8 mouse cellular contexts compared by ENCODE assay signal in genomic region chrX:136245521-136246071, GRCm38 (mm10). TPM values are rescaled to one million over a fixed set of nuclear protein-coding genes. Genes with fewer than 3 reads are reported as not detected.
DNase-seq lines count a peak whose midpoint lies in the region; ATAC-seq and TF ChIP-seq lines count a peak whose summit lies in the region.

No protein-coding gene starts in this region.

- H3K9ac ChIP-seq in heart, adult 2 months (ENCODE audit: low read depth, low read length) = peak overlapping the region; percentile 57
- H3K9ac ChIP-seq in lung, embryonic 16.5 days (ENCODE audit: low read length) = peak overlapping the region; percentile 79

- ATAC-seq in lung, embryonic 16.5 days (ENCODE audit: low read depth) = peak; percentile 76

- no peaks in the 10 kb centered on the region for H3K27me3 ChIP-seq in heart, adult 2 months (ENCODE audit: control insufficient read depth, insufficient read depth, low read length)
- H3K27me3 ChIP-seq in lung, embryonic 16.5 days (ENCODE audit: control insufficient read depth, insufficient read depth, low read depth, low read length) = no peaks in the 10 kb centered on the region

- no peaks in the 10 kb centered on the region for H3K79me2 ChIP-seq in heart, adult 2 months (replicated peaks; ENCODE audit: control insufficient read depth, insufficient read depth, low read length)

- no peak for TF ChIP-seq EP300 in heart, adult 2 months (IDR thresholded peaks at IDR 0.05; ENCODE audit: insufficient read depth, low read depth, low read length)

- H3K4me1 ChIP-seq in heart, adult 2 months (ENCODE audit: control insufficient read depth, insufficient read depth, low read length) = no peaks in the 10 kb centered on the region; the same call in 1 of the 2 replicates
- H3K4me1 ChIP-seq in lung, embryonic 16.5 days (replicated peaks; ENCODE audit: control insufficient read depth, insufficient read depth, low read length) = peaks cover 6% of the 10 kb centered on the region; the same call in 1 of the 2 replicates

- H3K9me3 ChIP-seq in lung, embryonic 16.5 days (ENCODE audit: control insufficient read depth, low read length) = no peaks in the 10 kb centered on the region

- peak overlapping the region; percentile 49 for H3K4me2 ChIP-seq in lung, embryonic 16.5 days (ENCODE audit: low read depth, low read length)

- H3K27ac ChIP-seq in heart, adult 2 months = peak overlapping the region; percentile 59
- peak overlapping the region; percentile 90 for H3K27ac ChIP-seq in lung, embryonic 16.5 days (ENCODE audit: low read length)

- 9% methylated on average over 12 of the region's 15 CpGs for WGBS in heart, adult 2 months
- WGBS in lung, embryonic 16.5 days = 20% methylated on average over 14 of the region's 15 CpGs

- H3K36me3 ChIP-seq in heart, adult 2 months (ENCODE audit: control insufficient read depth, insufficient read depth, low read length) = no peaks in the 10 kb centered on the region
- no peaks in the 10 kb centered on the region for H3K36me3 ChIP-seq in lung, embryonic 16.5 days (ENCODE audit: control insufficient read depth, insufficient read depth, low read length)

- H3K4me3 ChIP-seq in heart, adult 2 months = peak overlapping the region; percentile 57
- peak overlapping the region; percentile 67 for H3K4me3 ChIP-seq in lung, embryonic 16.5 days (ENCODE audit: low read length)

- peak; percentile 11 for DNase-seq in urinary bladder, postnatal 14 days (ENCODE audit: low spot score)
- DNase-seq in urinary bladder, postnatal 4 days (ENCODE audit: low spot score in 2 of 2) = no peak
- DNase-seq in cerebellum, adult 9-11 months = peak; percentile 38
- DNase-seq in heart, adult 2 months = peak; percentile 8 to 23
- peak; percentile 2 to 10 for DNase-seq in kidney, adult 8-10 months
- peak; percentile 56 for DNase-seq in retina, postnatal 1 day
- DNase-seq in frontal cortex, postnatal 14 days (ENCODE audit: low spot score in 2 of 2) = no peak

- no peak for TF ChIP-seq POLR2A in heart, adult 2 months (IDR thresholded peaks at IDR 0.05; ENCODE audit: insufficient read depth, low read depth, low read length)

- TF ChIP-seq CTCF in heart, adult 2 months (IDR thresholded peaks at IDR 0.05) = no peak

- intact Hi-C loops in heart, adult 2 months (cut with DNase I) = loop anchor here (10.0 kb wide), 1 partner anchor 1651 kb away; no protein-coding TSS in a partner anchor

RNA-seq across cellular contexts. Expression of gene Tceal9, which starts 0.7 kb away (rescaled TPM):
- total RNA-seq in heart, adult 2 months (2021) = 10 to 100 TPM; 22.6 to 25.6 TPM
- 6.3 and 17.8 TPM in 2 replicates for polyA plus RNA-seq in heart, adult 2 months (2012; rRNA removed)
- polyA plus RNA-seq in lung, embryonic 16.5 days (2015; fragmentation: Nextera tagmentation; extraction: Ambion mirVana) = 634 and 677 TPM in 2 replicates

RNA-seq across cellular contexts. Expression of gene Bex3, which starts 24.5 kb away (rescaled TPM):
- total RNA-seq in heart, adult 2 months (2021) = 1 to 10 TPM; 8.7 to 9.1 TPM
- polyA plus RNA-seq in heart, adult 2 months (2012; rRNA removed) = 8.6 and 13.8 TPM in 2 replicates
- polyA plus RNA-seq in lung, embryonic 16.5 days (2015; fragmentation: Nextera tagmentation; extraction: Ambion mirVana) = 412 and 444 TPM in 2 replicates

RNA-seq across cellular contexts. Expression of gene Bex1, which starts 30.3 kb away (rescaled TPM):
- 1 to 10 TPM; 1.8 to 3.7 TPM for total RNA-seq in heart, adult 2 months (2021)
- 2.0 and 2.4 TPM in 2 replicates for polyA plus RNA-seq in heart, adult 2 months (2012; rRNA removed)
- polyA plus RNA-seq in lung, embryonic 16.5 days (2015; fragmentation: Nextera tagmentation; extraction: Ambion mirVana) = 79.2 and 82.0 TPM in 2 replicates

RNA-seq across cellular contexts. Expression of gene Tceal7, which starts 31.0 kb away (rescaled TPM):
- under 1 TPM; 0.34 to 0.86 TPM for total RNA-seq in heart, adult 2 months (2021)
- polyA plus RNA-seq in heart, adult 2 months (2012; rRNA removed) = 0.18 TPM in 1 of 2 replicates, not detected in the other
- 7.4 and 21.7 TPM in 2 replicates for polyA plus RNA-seq in lung, embryonic 16.5 days (2015; fragmentation: Nextera tagmentation; extraction: Ambion mirVana)

RNA-seq across cellular contexts. Expression of gene Tceal5, which starts 41.9 kb away (rescaled TPM):
- under 1 TPM; 0.26 to 0.68 TPM for total RNA-seq in heart, adult 2 months (2021)
- 0.14 TPM in 1 of 2 replicates, not detected in the other for polyA plus RNA-seq in heart, adult 2 months (2012; rRNA removed)
- 3.6 and 4.7 TPM in 2 replicates for polyA plus RNA-seq in lung, embryonic 16.5 days (2015; fragmentation: Nextera tagmentation; extraction: Ambion mirVana)

Comparison
In these comparisons a context has a peak if more than half of its experiments do, and no peak if none do; other contexts are left out.
1. DNase-seq: peak in urinary bladder, postnatal 14 days (single experiment), cerebellum, adult 9-11 months (single experiment), heart, adult 2 months (2 of 2), kidney, adult 8-10 months (2 of 2) and retina, postnatal 1 day (single experiment); none in urinary bladder, postnatal 4 days (0 of 2) and frontal cortex, postnatal 14 days (0 of 2).
2. RNA of gene Tceal9, which starts 0.7 kb away (polyA plus RNA-seq): 634 to 677 TPM in lung, embryonic 16.5 days; 6.3 to 17.8 TPM in heart, adult 2 months; every median in the first group is over 10 times any median in the second.
3. RNA of gene Bex3, which starts 24.5 kb away (polyA plus RNA-seq): 412 to 444 TPM in lung, embryonic 16.5 days; 8.6 to 13.8 TPM in heart, adult 2 months; every median in the first group is over 10 times any median in the second.
4. RNA of gene Bex1, which starts 30.3 kb away (polyA plus RNA-seq): 79.2 to 82.0 TPM in lung, embryonic 16.5 days; 2.0 to 2.4 TPM in heart, adult 2 months; every median in the first group is over 10 times any median in the second.